Mouse (Mus musculus): Measurements from ENCODE around the gene Myo18b. TPM values are rescaled to one million over a fixed set of nuclear protein-coding genes. Genes with fewer than 3 reads are reported as not detected.

The Myo18b gene
- polyA plus RNA-seq, 1 experiment, result not detected

- Histone ChIP-seq H3K4me3 (ENCODE audit: insufficient read depth, poor library complexity, severe bottlenecking) (no peak overlapping the region), H3ac (ENCODE audit: control insufficient read depth, insufficient read length, low read depth) (no peak overlapping the region), H3K79me3 (ENCODE audit: low read depth) (no peaks in the 10 kb centered on the region), H3K36me3 (ENCODE audit: control insufficient read depth, insufficient read depth) (no peaks in the 10 kb centered on the region), H3K27me3 (ENCODE audit: control insufficient read depth, insufficient read depth, insufficient read length) (no peaks in the 10 kb centered on the region), H3K79me2 (ENCODE audit: control insufficient read depth, insufficient read depth) (no peaks in the 10 kb centered on the region)
- TF ChIP-seq FOSL1 (IDR thresholded peaks at IDR 0.05; ENCODE audit: insufficient read depth, low read length, poor library complexity, severe bottlenecking) (no peak), CTCF (IDR thresholded peaks at IDR 0.05; ENCODE audit: control insufficient read depth, insufficient read depth, insufficient read length) (no peak), MYOD1 (IDR thresholded peaks at IDR 0.05; ENCODE audit: control insufficient read depth, insufficient read length, low read depth) (no peak), MYOG (IDR thresholded peaks at IDR 0.05; ENCODE audit: control insufficient read depth, extremely low read depth, insufficient read length) (no peak), MAX (IDR thresholded peaks at IDR 0.05) (no peak), CEBPB (IDR thresholded peaks at IDR 0.05; ENCODE audit: low read depth) (no peak), USF1 (IDR thresholded peaks at IDR 0.05; ENCODE audit: low read depth) (no peak)
These were observed 19.2 kb downstream of the Myo18b start for GRCm38 (mm10) chr5:112876846-112877390.

DNA sequence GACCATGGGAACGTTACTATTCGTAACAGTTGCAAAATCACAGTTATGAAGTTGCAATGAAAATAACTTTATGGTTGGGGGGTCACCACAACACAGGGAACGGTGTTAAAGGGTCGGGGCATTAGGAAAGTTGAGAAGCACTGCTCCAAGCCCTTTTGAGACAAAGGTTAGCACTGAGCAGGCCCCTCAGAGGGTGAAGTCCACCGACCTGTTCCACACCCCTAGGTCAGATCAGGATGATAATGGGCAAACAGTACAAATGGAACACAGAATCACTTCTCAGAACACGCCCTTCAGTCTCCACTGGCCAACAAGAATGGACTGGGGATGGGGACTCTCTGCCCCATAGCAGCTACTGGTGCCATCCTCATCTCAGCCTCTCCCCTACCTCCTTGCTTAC is 23.2 kb downstream of the Myo18b start:
- no peaks in the 10 kb centered on the region for H3K79me2 ChIP-seq (ENCODE audit: control insufficient read depth, insufficient read depth)
- no peak overlapping the region for H3K4me3 ChIP-seq (ENCODE audit: insufficient read depth, poor library complexity, severe bottlenecking)
- no peak for TF ChIP-seq MYOG (IDR thresholded peaks at IDR 0.05; ENCODE audit: control insufficient read depth, extremely low read depth, insufficient read length)
- TF ChIP-seq FOSL1 (IDR thresholded peaks at IDR 0.05; ENCODE audit: insufficient read depth, low read length, poor library complexity, severe bottlenecking), result no peak
- no peak for TF ChIP-seq MYOD1 (IDR thresholded peaks at IDR 0.05; ENCODE audit: control insufficient read depth, insufficient read length, low read depth)
- no peak for TF ChIP-seq USF1 (IDR thresholded peaks at IDR 0.05; ENCODE audit: low read depth)
- no peak for TF ChIP-seq CTCF (IDR thresholded peaks at IDR 0.05; ENCODE audit: control insufficient read depth, insufficient read depth, insufficient read length)
- no peak for TF ChIP-seq MAX (IDR thresholded peaks at IDR 0.05)
- no peak for TF ChIP-seq CEBPB (IDR thresholded peaks at IDR 0.05; ENCODE audit: low read depth)
- H3K27me3 ChIP-seq (ENCODE audit: control insufficient read depth, insufficient read depth, insufficient read length), result no peaks in the 10 kb centered on the region
- no peak overlapping the region for H3ac ChIP-seq (ENCODE audit: control insufficient read depth, insufficient read length, low read depth)
- H3K36me3 ChIP-seq (ENCODE audit: control insufficient read depth, insufficient read depth), result no peaks in the 10 kb centered on the region
- H3K79me3 ChIP-seq (ENCODE audit: low read depth), result no peaks in the 10 kb centered on the region

GRCm38 (mm10) chr5:112870729-112871128 is 25.4 kb downstream of the Myo18b start:
- no peak overlapping the region for H3ac ChIP-seq (ENCODE audit: control insufficient read depth, insufficient read length, low read depth)
- H3K79me2 ChIP-seq (ENCODE audit: control insufficient read depth, insufficient read depth), result no peaks in the 10 kb centered on the region
- H3K4me3 ChIP-seq (ENCODE audit: insufficient read depth, poor library complexity, severe bottlenecking), result no peak overlapping the region
- H3K79me3 ChIP-seq (ENCODE audit: low read depth), result no peaks in the 10 kb centered on the region
- TF ChIP-seq MYOD1 (IDR thresholded peaks at IDR 0.05; ENCODE audit: control insufficient read depth, insufficient read length, low read depth), result no peak
- no peak for TF ChIP-seq FOSL1 (IDR thresholded peaks at IDR 0.05; ENCODE audit: insufficient read depth, low read length, poor library complexity, severe bottlenecking)
- no peak for TF ChIP-seq MAX (IDR thresholded peaks at IDR 0.05)
- TF ChIP-seq USF1 (IDR thresholded peaks at IDR 0.05; ENCODE audit: low read depth), result no peak
- no peak for TF ChIP-seq CEBPB (IDR thresholded peaks at IDR 0.05; ENCODE audit: low read depth)
- TF ChIP-seq MYOG (IDR thresholded peaks at IDR 0.05; ENCODE audit: control insufficient read depth, extremely low read depth, insufficient read length), result no peak
- TF ChIP-seq CTCF (IDR thresholded peaks at IDR 0.05; ENCODE audit: control insufficient read depth, insufficient read depth, insufficient read length), result no peak
- no peaks in the 10 kb centered on the region for H3K36me3 ChIP-seq (ENCODE audit: control insufficient read depth, insufficient read depth)
- H3K27me3 ChIP-seq (ENCODE audit: control insufficient read depth, insufficient read depth, insufficient read length), result no peaks in the 10 kb centered on the region

DNA sequence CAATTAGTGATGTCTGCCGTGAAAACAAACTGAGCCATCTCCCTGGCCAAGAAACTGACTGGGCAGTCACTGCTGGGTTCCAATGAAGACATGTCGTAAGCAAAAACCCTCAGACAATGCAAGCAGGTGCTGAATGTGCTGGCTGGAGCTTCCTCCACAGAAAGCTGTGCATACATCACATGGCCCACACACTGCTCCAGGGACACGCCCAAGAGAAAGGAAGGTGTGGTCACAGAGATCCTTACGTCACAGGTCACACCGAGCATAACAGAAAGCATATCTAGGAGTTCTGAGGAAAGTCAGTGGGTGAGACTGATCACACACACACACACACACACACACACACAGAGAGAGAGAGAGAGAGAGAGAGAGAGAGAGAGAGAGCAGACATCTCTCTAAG is 27.5 kb downstream of the Myo18b start:
- no peak overlapping the region for H3ac ChIP-seq (ENCODE audit: control insufficient read depth, insufficient read length, low read depth)
- H3K79me2 ChIP-seq (ENCODE audit: control insufficient read depth, insufficient read depth), result no peaks in the 10 kb centered on the region
- no peaks in the 10 kb centered on the region for H3K27me3 ChIP-seq (ENCODE audit: control insufficient read depth, insufficient read depth, insufficient read length)
- no peaks in the 10 kb centered on the region for H3K79me3 ChIP-seq (ENCODE audit: low read depth)
- H3K4me3 ChIP-seq (ENCODE audit: insufficient read depth, poor library complexity, severe bottlenecking), result no peak overlapping the region
- no peaks in the 10 kb centered on the region for H3K36me3 ChIP-seq (ENCODE audit: control insufficient read depth, insufficient read depth)
- TF ChIP-seq MYOG (IDR thresholded peaks at IDR 0.05; ENCODE audit: control insufficient read depth, extremely low read depth, insufficient read length) (no peak), CEBPB (IDR thresholded peaks at IDR 0.05; ENCODE audit: low read depth) (no peak), CTCF (IDR thresholded peaks at IDR 0.05; ENCODE audit: control insufficient read depth, insufficient read depth, insufficient read length) (no peak), MYOD1 (IDR thresholded peaks at IDR 0.05; ENCODE audit: control insufficient read depth, insufficient read length, low read depth) (no peak), MAX (IDR thresholded peaks at IDR 0.05) (no peak), USF1 (IDR thresholded peaks at IDR 0.05; ENCODE audit: low read depth) (no peak), FOSL1 (IDR thresholded peaks at IDR 0.05; ENCODE audit: insufficient read depth, low read length, poor library complexity, severe bottlenecking) (no peak)

- no peak for TF ChIP-seq MYOG (IDR thresholded peaks at IDR 0.05; ENCODE audit: control insufficient read depth, extremely low read depth, insufficient read length)
- TF ChIP-seq MAX (IDR thresholded peaks at IDR 0.05), result no peak
- no peak for TF ChIP-seq MYOD1 (IDR thresholded peaks at IDR 0.05; ENCODE audit: control insufficient read depth, insufficient read length, low read depth)
- no peak for TF ChIP-seq CTCF (IDR thresholded peaks at IDR 0.05; ENCODE audit: control insufficient read depth, insufficient read depth, insufficient read length)
- TF ChIP-seq FOSL1 (IDR thresholded peaks at IDR 0.05; ENCODE audit: insufficient read depth, low read length, poor library complexity, severe bottlenecking), result no peak
- TF ChIP-seq USF1 (IDR thresholded peaks at IDR 0.05; ENCODE audit: low read depth), result no peak
- Histone ChIP-seq H3K4me3 (ENCODE audit: insufficient read depth, poor library complexity, severe bottlenecking) (no peak overlapping the region), H3ac (ENCODE audit: control insufficient read depth, insufficient read length, low read depth) (no peak overlapping the region), H3K79me3 (ENCODE audit: low read depth) (no peaks in the 10 kb centered on the region), H3K27me3 (ENCODE audit: control insufficient read depth, insufficient read depth, insufficient read length) (no peaks in the 10 kb centered on the region), H3K36me3 (ENCODE audit: control insufficient read depth, insufficient read depth) (no peaks in the 10 kb centered on the region), H3K79me2 (ENCODE audit: control insufficient read depth, insufficient read depth) (no peaks in the 10 kb centered on the region)
These were observed 31.3 kb downstream of the Myo18b start for GRCm38 (mm10) chr5:112864719-112865367.
